Mouse (Mus musculus): ENCODE measurements around the gene Ampd1.

Ampd1 gene

DNA sequence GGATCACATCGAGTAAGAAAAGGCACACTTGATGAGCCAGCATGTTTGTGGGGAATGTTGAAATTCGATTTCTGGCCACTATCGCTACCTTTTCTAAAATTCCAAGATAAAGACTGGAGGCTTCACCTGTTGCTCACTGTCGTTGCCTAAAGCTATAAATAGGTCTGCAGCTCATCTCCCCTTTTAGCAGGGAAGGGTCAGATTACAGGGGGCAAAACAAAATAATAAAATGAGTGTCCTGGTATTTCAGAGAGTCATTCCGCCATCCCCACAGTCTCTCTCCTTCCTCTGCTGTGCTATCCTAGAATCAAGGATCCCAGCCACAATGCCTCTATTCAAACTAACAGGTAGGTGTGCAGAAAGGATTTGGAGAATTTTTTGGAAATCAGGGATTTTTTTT is at the start of gene Ampd1:
TSS of gene Ampd1 (plus strand) at position 244 of the 400 bp plus-strand sequence.
- no peak for DNase-seq (ENCODE audit: low read depth)

DNA sequence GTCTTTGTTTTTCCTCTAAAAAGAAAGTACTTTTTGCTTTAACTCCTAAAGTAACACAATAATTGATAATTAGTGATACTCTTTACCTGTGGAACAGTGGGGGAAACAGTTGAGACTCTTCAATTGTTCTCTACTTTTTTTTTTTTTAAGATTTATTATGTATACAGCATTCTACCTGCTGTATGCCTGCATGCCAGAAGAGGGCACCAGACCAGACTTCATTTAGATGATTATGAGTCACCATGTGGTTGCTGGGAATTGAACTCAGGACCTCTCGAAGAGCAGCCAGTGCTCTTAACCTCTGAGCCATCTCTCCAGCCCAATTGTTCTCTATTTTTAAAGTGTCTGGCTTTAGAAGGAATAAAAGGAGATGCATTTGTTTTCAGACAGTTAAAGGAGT is 47.6 kb upstream of the Ampd1 start:
- DNase-seq (ENCODE audit: low read depth): no peak

- no peak for DNase-seq (ENCODE audit: low read depth)
These were observed 33.5 kb upstream of the Ampd1 start for GRCm38 (mm10) chr3:103040285-103040684.

DNA sequence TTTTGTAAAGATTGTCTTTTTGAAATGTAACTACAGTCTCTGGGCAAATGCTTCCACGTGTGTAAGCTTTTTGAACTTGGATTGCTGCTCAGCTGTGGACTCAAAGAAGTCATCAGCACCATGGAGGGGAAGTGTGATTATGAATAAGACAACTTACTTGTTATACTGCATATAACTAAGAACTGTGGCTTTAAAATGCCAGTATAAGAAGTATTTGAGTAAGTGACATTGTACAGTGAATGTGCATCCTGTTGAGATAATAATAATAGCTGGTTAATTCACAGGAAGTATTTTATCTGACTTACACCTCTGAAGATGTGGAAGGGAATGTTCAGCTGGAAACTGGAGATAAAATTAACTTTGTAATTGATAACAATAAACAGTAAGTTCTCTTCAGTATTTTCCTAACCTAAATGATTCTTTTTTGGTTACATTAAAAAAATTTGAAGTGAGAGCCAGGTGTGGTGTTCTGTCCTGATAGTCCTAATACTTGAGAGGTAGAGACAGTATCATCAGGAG is 32.9 kb upstream of the Ampd1 start:
- DNase-seq (ENCODE audit: low read depth): no peak

- no peak for DNase-seq (ENCODE audit: low read depth)
These were observed 17.7 kb upstream of the Ampd1 start for GRCm38 (mm10) chr3:103056016-103056595.

DNA sequence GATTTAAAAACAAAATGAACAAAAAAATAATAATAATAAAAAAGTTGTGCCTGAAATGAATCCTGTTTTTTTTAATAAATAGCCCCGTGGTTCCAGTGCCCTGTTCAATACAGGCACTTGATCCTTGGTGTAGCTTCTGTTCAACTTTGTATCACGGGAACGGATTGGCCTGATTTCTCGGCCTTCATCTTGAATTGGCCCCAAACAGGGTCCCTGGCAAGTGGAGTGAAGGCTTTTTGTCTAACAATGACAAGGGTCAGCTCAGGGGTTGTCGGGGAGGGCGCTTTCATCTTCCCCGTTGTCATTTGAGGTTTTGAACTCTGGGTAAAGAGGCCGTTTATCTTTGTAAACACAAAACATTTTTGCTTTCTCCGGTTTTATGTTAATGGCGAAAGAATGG is 16.1 kb upstream of the Ampd1 start:
- no peak for DNase-seq (ENCODE audit: low read depth)

- peak; percentile 89 for DNase-seq (ENCODE audit: low read depth)
These were observed 15.3 kb upstream of the Ampd1 start, which contains the start of gene Nras for GRCm38 (mm10) chr3:103058207-103059157. Gene Nras, plus strand, starts transcription at chr3:103058285.

- no peak for DNase-seq (ENCODE audit: low read depth)
These were observed 6.9 kb upstream of the Ampd1 start for GRCm38 (mm10) chr3:103066927-103067326.

GRCm38 (mm10) chr3:103068971-103069370 is 4.8 kb upstream of the Ampd1 start:
- DNase-seq (ENCODE audit: low read depth): no peak

GRCm38 (mm10) chr3:103075871-103076270 is 2.1 kb downstream of the Ampd1 start:
- DNase-seq (ENCODE audit: low read depth): no peak

DNA sequence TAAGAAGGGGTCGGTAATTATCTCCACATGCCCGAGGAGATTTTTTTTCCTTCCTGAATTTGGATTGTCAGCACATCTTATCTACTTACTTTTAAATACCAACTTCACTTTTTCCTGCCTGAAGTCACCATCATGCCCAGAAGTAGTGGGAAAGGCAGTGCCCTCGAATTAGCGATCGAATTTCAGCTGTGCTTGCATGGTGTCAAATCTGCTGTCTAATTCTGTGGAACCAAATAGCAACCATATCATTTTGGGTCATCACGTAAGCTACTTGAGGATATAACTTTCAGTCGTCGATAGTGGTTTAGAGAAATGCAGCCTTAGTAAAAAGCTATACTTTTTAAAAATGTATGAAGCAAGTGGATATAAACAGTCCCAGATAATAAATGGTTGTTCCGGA is 2.7 kb downstream of the Ampd1 start:
- DNase-seq (ENCODE audit: low read depth): no peak

DNA sequence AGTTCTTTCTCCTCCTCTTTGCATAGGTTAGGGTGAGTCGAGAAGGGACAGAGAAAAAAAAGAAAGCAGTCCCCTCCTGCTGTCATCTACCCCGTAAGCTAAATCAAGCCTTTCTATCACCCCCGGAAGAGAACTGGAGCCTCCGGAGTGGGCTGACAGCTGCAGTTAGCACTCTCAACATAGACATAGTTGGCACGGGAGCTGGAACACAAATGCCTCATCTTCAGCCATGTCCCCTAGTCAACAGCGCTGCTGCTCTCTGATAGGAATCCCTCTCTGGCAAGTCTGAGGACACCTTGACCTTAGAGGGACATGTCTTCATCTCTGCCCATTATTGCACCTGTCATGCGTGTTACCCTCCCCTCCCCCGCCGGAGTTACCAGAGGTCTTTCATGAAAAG is 5.5 kb downstream of the Ampd1 start:
- DNase-seq (ENCODE audit: low read depth): no peak

- DNase-seq (ENCODE audit: low read depth): no peak
These were observed 7.2 kb downstream of the Ampd1 start for GRCm38 (mm10) chr3:103081051-103081450.

GRCm38 (mm10) chr3:103081861-103082453 is 8.1 kb downstream of the Ampd1 start:
- DNase-seq (ENCODE audit: low read depth): no peak

DNA sequence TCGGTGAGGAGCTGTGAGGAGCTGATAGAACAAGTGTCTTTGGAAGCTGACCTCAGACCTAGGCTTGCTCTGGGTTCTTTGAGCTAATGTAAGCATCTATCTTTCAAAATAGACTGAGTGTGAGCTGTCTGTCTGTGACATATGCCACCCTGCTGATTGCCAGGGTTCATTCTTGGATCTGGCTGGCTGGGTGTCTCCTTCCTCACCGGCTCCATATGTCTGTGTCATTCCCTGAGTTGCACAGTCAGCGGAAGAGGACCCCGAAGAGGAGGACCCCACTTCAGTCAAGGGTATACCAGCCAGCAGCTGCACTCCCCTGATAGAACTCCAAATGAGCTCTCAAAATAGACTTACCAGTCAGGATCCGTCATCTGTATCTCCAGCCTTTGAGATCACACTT is 8.9 kb downstream of the Ampd1 start:
- no peak for DNase-seq (ENCODE audit: low read depth)

- no peak for DNase-seq (ENCODE audit: low read depth)
These were observed 12.2 kb downstream of the Ampd1 start for GRCm38 (mm10) chr3:103085986-103086385.

- no peak for DNase-seq (ENCODE audit: low read depth)
These were observed 17.9 kb downstream of the Ampd1 start for GRCm38 (mm10) chr3:103091753-103092152.

GRCm38 (mm10) chr3:103098662-103099061 is 24.8 kb downstream of the Ampd1 start:
- no peak for DNase-seq (ENCODE audit: low read depth)

GRCm38 (mm10) chr3:103099667-103100066 is 25.9 kb downstream of the Ampd1 start:
- DNase-seq (ENCODE audit: low read depth): no peak

DNA sequence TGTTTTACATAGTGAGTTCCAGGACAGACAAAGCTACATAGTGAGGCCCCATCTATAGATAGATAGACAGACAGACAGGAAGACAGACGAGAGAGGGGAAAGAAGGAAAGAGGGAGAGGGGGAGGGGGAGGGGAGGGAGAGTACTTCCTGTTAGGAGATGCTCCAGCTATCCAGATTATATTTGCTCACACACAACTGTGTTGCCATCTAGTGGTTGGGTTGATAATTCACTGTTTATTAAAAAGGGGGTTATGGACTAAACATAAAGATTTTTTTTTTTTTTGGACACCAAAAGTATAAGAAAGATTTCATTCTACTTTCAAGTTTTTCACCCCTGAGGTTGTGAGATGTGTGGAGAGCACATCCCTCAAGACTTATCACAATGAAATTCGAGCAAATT is 26.9 kb downstream of the Ampd1 start:
- no peak for DNase-seq (ENCODE audit: low read depth)

DNA sequence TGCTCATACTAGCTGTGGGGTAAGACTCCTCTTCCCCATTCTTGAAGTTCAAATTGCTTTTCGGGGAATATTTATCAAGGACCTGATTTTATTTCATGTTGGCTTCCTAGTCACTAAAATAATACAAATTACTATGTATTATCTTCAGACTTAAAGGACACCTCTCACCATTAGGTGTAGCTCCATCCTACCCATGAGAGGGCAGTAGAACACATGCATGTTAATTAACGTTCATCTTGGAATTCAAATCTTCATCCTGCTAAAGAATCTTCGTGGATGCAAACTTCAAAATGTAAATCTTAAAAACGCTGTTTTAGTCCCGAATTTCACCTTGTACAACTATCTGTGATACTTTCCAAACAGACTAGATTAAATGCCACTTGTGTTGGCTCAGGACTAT is 27.4 kb downstream of the Ampd1 start:
- no peak for DNase-seq (ENCODE audit: low read depth)

DNA sequence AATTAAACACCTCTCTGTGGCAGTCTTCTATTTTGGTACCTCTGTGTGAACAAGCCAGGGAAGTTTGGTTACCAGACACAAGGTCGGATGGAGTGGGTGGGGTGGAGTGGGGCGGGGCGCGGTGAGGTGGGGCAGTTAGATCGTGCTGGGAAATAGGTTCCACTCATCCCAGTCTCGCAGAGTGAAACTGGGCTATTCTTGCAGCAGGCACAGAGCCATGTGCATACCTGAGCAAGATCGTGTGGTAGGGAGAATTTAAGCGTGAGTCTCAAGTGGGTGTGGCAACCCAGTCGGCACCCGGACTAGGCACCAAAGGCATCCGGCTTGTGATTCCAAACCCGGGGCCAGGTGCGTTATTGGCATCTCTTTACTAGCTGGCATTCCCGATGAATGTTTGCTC is 28.1 kb downstream of the Ampd1 start:
- DNase-seq (ENCODE audit: low read depth): no peak

Measured in c-Kit-positive CD71-negative TER-119-negative erythroid progenitor cells, embryonic 14.5 days (primary cell).